Mouse (Mus musculus) lung, postnatal 0 days (tissue): ENCODE measurements around the gene Pold3.

Experiments used
- CTCF ChIP-seq: IDR thresholded peaks from 2 replicates; pipeline ENCODE4 v1.5.1; 2016; ENCODE audit warnings: antibody characterized with exemption, mild to moderate bottlenecking
- EP300 ChIP-seq: IDR thresholded peaks from 2 replicates; pipeline ENCODE4 v1.6.1; 2016; ENCODE audit warnings: antibody characterized with exemption, mild to moderate bottlenecking, control low read depth

GRCm38 (mm10) chr7:100086891-100087290 is 34.5 kb downstream of the Pold3 start:
- no peak for TF ChIP-seq CTCF
- TF ChIP-seq EP300 = no peak
